Mouse (Mus musculus) embryonic facial prominence, embryonic 15.5 days (tissue): ENCODE measurements around the gene Svop. TPM values are rescaled to one million over a fixed set of nuclear protein-coding genes. Genes with fewer than 3 reads are reported as not detected.

Experiments used
- ATAC-seq: fragments of 200-750 bp; cut with Nextera tagmentation; 2 replicates; pipeline ENCODE4 v1.8.0; 2017; ENCODE audit warnings: low read depth, moderate TSS enrichment; ENCODE audit not compliant: insufficient number of reproducible peaks, low FRiP score, low TSS enrichment
- H3K27ac ChIP-seq: fragments of 300-500 bp; sonication (generic); replicated peaks from 2 replicates; pipeline ENCODE4 v1.5.1; 2015; ENCODE audit warnings: mild to moderate bottlenecking, inconsistent platforms
- H3K27me3 ChIP-seq: fragments of 300-500 bp; sonication (generic); 2 replicates; pipeline ENCODE4 v1.6.1; 2015; ENCODE audit warnings: inconsistent platforms
- H3K36me3 ChIP-seq: fragments of 300-500 bp; sonication (generic); 2 replicates; pipeline ENCODE4 v1.6.1; 2015; ENCODE audit warnings: mild to moderate bottlenecking, inconsistent platforms
- H3K4me1 ChIP-seq: fragments of 300-500 bp; sonication (generic); 2 replicates; pipeline ENCODE4 v1.6.1; 2015; ENCODE audit warnings: inconsistent platforms
- H3K4me2 ChIP-seq: fragments of 300-500 bp; sonication (generic); replicated peaks from 2 replicates; pipeline ENCODE4 v1.6.1; 2015; ENCODE audit warnings: mild to moderate bottlenecking, inconsistent platforms
- H3K4me3 ChIP-seq: fragments of 300-500 bp; sonication (generic); replicated peaks from 2 replicates; pipeline ENCODE4 v1.5.1; 2015; ENCODE audit warnings: mild to moderate bottlenecking, inconsistent platforms
- H3K9ac ChIP-seq: fragments of 300-500 bp; sonication (generic); 2 replicates; pipeline ENCODE4 v1.6.1; 2015; ENCODE audit warnings: inconsistent platforms
- H3K9me3 ChIP-seq: fragments of 300-500 bp; sonication (generic); replicated peaks from 2 replicates; pipeline ENCODE4 v1.6.1; 2016; ENCODE audit warnings: inconsistent platforms
- WGBS: fragments of 180-500 bp; shearing (Covaris S2); methylation state at CpG from one replicate; pipeline ENCODE4 v1.1.7; 2015; 5-methylcytosine and 5-hydroxymethylcytosine counted together
- polyA plus RNA-seq: library from polyadenylated mRNA; unstranded; fragments of >200 nt; fragmentation: Nextera tagmentation; extraction: Ambion mirVana; gene quantifications from 2 replicates; pipeline ENCODE4 v1.2.1, GENCODE M21; 2015

Svop gene
- polyA plus RNA-seq, 1 experiment from 2014 or later = 0.48 TPM

- 74% methylated on average over 15 of the region's 15 CpGs for WGBS
- H3K4me2 ChIP-seq = peak overlapping the region; percentile 100
- H3K9me3 ChIP-seq = no peaks in the 10 kb centered on the region
- H3K36me3 ChIP-seq = no peaks in the 10 kb centered on the region
- peak overlapping the region; percentile 84 for H3K4me3 ChIP-seq
- H3K27ac ChIP-seq = no peak overlapping the region
- H3K27me3 ChIP-seq = no peaks in the 10 kb centered on the region
- ATAC-seq = no peak
- peaks cover 30% of the 10 kb centered on the region for H3K4me1 ChIP-seq
- no peak overlapping the region for H3K9ac ChIP-seq
Measured at GRCm38 (mm10) chr5:114129550-114130210, 38.3 kb upstream of the Svop start.

GRCm38 (mm10) chr5:114127374-114128349 lies 36.3 kb upstream of the Svop start, which contains the start of gene Alkbh2:
Gene Alkbh2, minus strand, starts transcription at chr5:114128218.
- peak within 1 kb of the TSS; percentile 93 for H3K4me2 ChIP-seq
- H3K27ac ChIP-seq = peak within 1 kb of the TSS; percentile 93
- H3K27me3 ChIP-seq = no peaks in the 10 kb centered on the region
- peaks cover 27% of the 10 kb centered on the region for H3K4me1 ChIP-seq
- no peaks in the 10 kb centered on the region for H3K9me3 ChIP-seq
- under 1% methylated on average over 69 of the region's 69 CpGs for WGBS
- peak within 1 kb of the TSS; percentile 68 for H3K9ac ChIP-seq
- peaks cover 19% of the 10 kb centered on the region for H3K36me3 ChIP-seq
- peak; percentile 32; the same call in 1 of the 2 replicates for ATAC-seq
- H3K4me3 ChIP-seq = peak within 1 kb of the TSS; percentile 71

- no peaks in the 10 kb centered on the region for H3K27me3 ChIP-seq
- H3K27ac ChIP-seq = no peak overlapping the region; the same call in 1 of the 2 replicates
- peaks cover 18% of the 10 kb centered on the region for H3K4me1 ChIP-seq
- ATAC-seq = no peak
- H3K36me3 ChIP-seq = peaks cover 29% of the 10 kb centered on the region
- no peaks in the 10 kb centered on the region for H3K9me3 ChIP-seq
- 83% methylated on average over 7 of the region's 7 CpGs for WGBS
- peak overlapping the region; percentile 71 for H3K4me3 ChIP-seq
- peak overlapping the region; percentile 93 for H3K4me2 ChIP-seq
- H3K9ac ChIP-seq = no peak overlapping the region
Measured at GRCm38 (mm10) chr5:114126499-114127244, 35.3 kb upstream of the Svop start.

GRCm38 (mm10) chr5:114126008-114126407 lies 34.6 kb upstream of the Svop start:
- no peak for ATAC-seq
- WGBS = 87% methylated on average over 3 of the region's 3 CpGs
- peaks cover 36% of the 10 kb centered on the region for H3K36me3 ChIP-seq
- H3K9me3 ChIP-seq = no peaks in the 10 kb centered on the region
- H3K4me1 ChIP-seq = peaks cover 14% of the 10 kb centered on the region
- no peak overlapping the region for H3K9ac ChIP-seq
- H3K4me3 ChIP-seq = no peak overlapping the region
- no peak overlapping the region for H3K27ac ChIP-seq
- no peaks in the 10 kb centered on the region for H3K27me3 ChIP-seq
- H3K4me2 ChIP-seq = no peak overlapping the region

- no peaks in the 10 kb centered on the region for H3K4me1 ChIP-seq
- H3K27ac ChIP-seq = no peak overlapping the region
- ATAC-seq = no peak
- no peaks in the 10 kb centered on the region for H3K27me3 ChIP-seq
- no peak overlapping the region for H3K4me2 ChIP-seq
- H3K9me3 ChIP-seq = no peaks in the 10 kb centered on the region
- no peak overlapping the region for H3K4me3 ChIP-seq
- H3K9ac ChIP-seq = no peak overlapping the region
- H3K36me3 ChIP-seq = peaks cover 93% of the 10 kb centered on the region
- WGBS = 79% methylated on average over 4 of the region's 4 CpGs
Measured at GRCm38 (mm10) chr5:114119806-114120205, 28.4 kb upstream of the Svop start.

GRCm38 (mm10) chr5:114116586-114116985 lies 25.2 kb upstream of the Svop start:
- no peak overlapping the region for H3K27ac ChIP-seq
- H3K4me1 ChIP-seq = no peaks in the 10 kb centered on the region
- no peaks in the 10 kb centered on the region for H3K27me3 ChIP-seq
- H3K36me3 ChIP-seq = peaks cover 93% of the 10 kb centered on the region
- no peak for ATAC-seq
- H3K9me3 ChIP-seq = no peaks in the 10 kb centered on the region
- no peak overlapping the region for H3K4me3 ChIP-seq
- no peak overlapping the region for H3K9ac ChIP-seq
- H3K4me2 ChIP-seq = no peak overlapping the region
- 88% methylated on average over 7 of the region's 7 CpGs for WGBS

GRCm38 (mm10) chr5:114115030-114115429 lies 23.7 kb upstream of the Svop start:
- Histone ChIP-seq H3K4me1 (no peaks in the 10 kb centered on the region), H3K27ac (no peak overlapping the region), H3K4me3 (no peak overlapping the region), H3K4me2 (no peak overlapping the region), H3K36me3 (peaks cover 93% of the 10 kb centered on the region), H3K9me3 (no peaks in the 10 kb centered on the region), H3K9ac (no peak overlapping the region), H3K27me3 (no peaks in the 10 kb centered on the region)
- 82% methylated on average over 5 of the region's 5 CpGs for WGBS
- ATAC-seq = no peak

GRCm38 (mm10) chr5:114113334-114113733 lies 22.0 kb upstream of the Svop start:
- peaks cover 95% of the 10 kb centered on the region for H3K36me3 ChIP-seq
- no peak overlapping the region for H3K27ac ChIP-seq
- WGBS = 80% methylated on average over 6 of the region's 6 CpGs
- no peaks in the 10 kb centered on the region for H3K9me3 ChIP-seq
- H3K4me2 ChIP-seq = no peak overlapping the region
- no peaks in the 10 kb centered on the region for H3K4me1 ChIP-seq
- no peak overlapping the region for H3K4me3 ChIP-seq
- no peak overlapping the region for H3K9ac ChIP-seq
- no peak for ATAC-seq
- H3K27me3 ChIP-seq = no peaks in the 10 kb centered on the region

GRCm38 (mm10) chr5:114106391-114106935 lies 15.1 kb upstream of the Svop start:
- WGBS = 88% methylated on average over 16 of the region's 16 CpGs
- peaks cover 71% of the 10 kb centered on the region for H3K36me3 ChIP-seq

GRCm38 (mm10) chr5:114102807-114103206 lies 11.4 kb upstream of the Svop start:
- Histone ChIP-seq H3K4me2 (no peak overlapping the region), H3K4me3 (no peak overlapping the region), H3K27ac (no peak overlapping the region), H3K9me3 (no peaks in the 10 kb centered on the region), H3K4me1 (peaks cover 19% of the 10 kb centered on the region), H3K9ac (no peak overlapping the region), H3K36me3 (peaks cover 35% of the 10 kb centered on the region), H3K27me3 (no peaks in the 10 kb centered on the region)
- 93% methylated on average over 1 of the region's 1 CpGs for WGBS
- ATAC-seq = no peak

More at GRCm38 (mm10) chr5:114106391-114106935, 15.1 kb upstream of the Svop start:
- Histone ChIP-seq H3K9ac (no peak overlapping the region), H3K4me2 (no peak overlapping the region), H3K27ac (no peak overlapping the region), H3K27me3 (no peaks in the 10 kb centered on the region), H3K9me3 (no peaks in the 10 kb centered on the region), H3K4me1 (peaks cover 3% of the 10 kb centered on the region; the same call in 1 of the 2 replicates), H3K4me3 (no peak overlapping the region)
- ATAC-seq = no peak
